Mouse (Mus musculus): ENCODE measurements around the gene Scn4b.

- no peak for TF ChIP-seq CTCF (IDR thresholded peaks at IDR 0.05; ENCODE audit: low read depth)
- 0 out of 2 replicates have a peak, but pooled peaks have one; percentile 34 for TF ChIP-seq EP300 (IDR thresholded peaks at IDR 0.05; ENCODE audit: low read depth)
Observed at GRCm38 (mm10) chr9:45105596-45106374, 32.4 kb upstream of the Scn4b start.
